Mouse (Mus musculus) urinary bladder, postnatal 4 days (tissue): Measurements from ENCODE around the gene Uap1.
"Not testable (repeated sequence)": the region's sequence is repeated elsewhere in the genome, so short reads cannot be mapped to it uniquely, and the experiment has no call there.

ENCODE experiments used
- DNase-seq, 2 experiments: peaks; one replicate each; pipeline ENCODE4 v3.0.0; 2021 to 2022; ENCODE audit warnings: low spot score in 2 of 2

Uap1 gene

GRCm38 (mm10) chr1:170112261-170112660, 62.5 kb downstream of the Uap1 start:
- DNase-seq = no peak

GRCm38 (mm10) chr1:170111651-170112226, 63.0 kb downstream of the Uap1 start:
- peak in 1 of 2 experiments; percentile 20 for DNase-seq

GRCm38 (mm10) chr1:170110516-170111332, 64.0 kb downstream of the Uap1 start, which contains the start of gene Ddr2:
TSS of gene Ddr2 (minus strand) at chr1:170110762.
- peak; percentile 74 to 88 for DNase-seq

- peak in 1 of 2 experiments; percentile 30 for DNase-seq
Observed at GRCm38 (mm10) chr1:170109776-170110515, 64.8 kb downstream of the Uap1 start.

GRCm38 (mm10) chr1:170102814-170103213, 71.9 kb downstream of the Uap1 start:
- not testable (repeated sequence) for DNase-seq
